Mouse (Mus musculus) activated CD4-positive, CD25-positive, alpha-beta regulatory T cell, adult 9 weeks (primary cell): ENCODE results near the gene Slc43a3. TPM values are rescaled to one million over a fixed set of nuclear protein-coding genes. Genes with fewer than 3 reads are reported as not detected.

Experiments used
- polyA plus RNA-seq: library from polyadenylated mRNA; unstranded; fragments of 100-300 nt; shearing (Covaris generic); gene quantifications from one replicate; pipeline ENCODE4 v1.2.1, GENCODE M21; 2017

Slc43a3 gene
- polyA plus RNA-seq, result 14.3 TPM

GRCm38 (mm10) chr2:84936474-84937429, at the start of gene Slc43a3:
TSS of gene Slc43a3 (plus strand) at chr2:84936579.

DNA sequence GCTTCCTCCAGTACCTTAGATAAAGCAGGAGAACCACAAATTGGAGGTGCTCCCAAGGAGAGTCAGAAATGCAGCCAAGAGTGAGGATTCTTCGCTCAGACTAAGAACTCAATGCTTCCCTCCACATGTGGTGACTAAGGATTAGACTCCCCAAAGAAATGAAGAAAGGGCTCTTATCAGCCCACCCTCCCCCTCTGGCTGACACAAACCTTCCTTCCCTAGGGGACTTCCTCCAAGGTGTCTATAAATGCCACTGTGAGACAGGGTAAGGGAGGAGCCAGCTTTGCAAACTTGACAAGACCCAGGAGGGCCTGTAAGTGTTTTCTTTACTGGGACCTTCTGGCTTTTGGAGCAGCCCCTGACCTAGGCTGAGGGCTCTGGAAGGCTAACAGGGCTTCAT, 43.8 kb downstream of the Slc43a3 start, which contains the start of gene Prg2:
Prg2 (plus strand) TSS at position 274 of the 400 bp plus-strand sequence.

GRCm38 (mm10) chr2:84987930-84988329, 51.6 kb downstream of the Slc43a3 start, which contains the start of gene Prg3:
TSS of gene Prg3 (plus strand) at chr2:84988215.

Other genes with a start within 250 kb of the Slc43a3 start
- 23.4 TPM for gene Zdhhc5, start 221.4 kb upstream of the Slc43a3 start, polyA plus RNA-seq
- 62.7 TPM for gene Clp1, start 209.2 kb upstream of the Slc43a3 start, polyA plus RNA-seq
- gene Ypel4, start 202.5 kb upstream of the Slc43a3 start, polyA plus RNA-seq, result 2.3 TPM
- not detected for gene Gm19426, start 192.9 kb upstream of the Slc43a3 start, polyA plus RNA-seq
- gene Serping1, start 161.1 kb upstream of the Slc43a3 start, polyA plus RNA-seq, result not detected
- 77.5 TPM for gene Ube2l6, start 137.8 kb upstream of the Slc43a3 start, polyA plus RNA-seq
- not detected for gene Smtnl1, start 113.9 kb upstream of the Slc43a3 start, polyA plus RNA-seq
- 34.2 TPM for gene Timm10, start 109.6 kb upstream of the Slc43a3 start, polyA plus RNA-seq
- gene Slc43a1, start 97.7 kb upstream of the Slc43a3 start, polyA plus RNA-seq, result 12.3 TPM
- gene Rtn4rl2, start 49.9 kb upstream of the Slc43a3 start, polyA plus RNA-seq, result not detected
- not detected for gene Prg2, start 43.9 kb downstream of the Slc43a3 start, polyA plus RNA-seq
- not detected for gene Prg3, start 51.6 kb downstream of the Slc43a3 start, polyA plus RNA-seq
- 229 TPM for gene Ssrp1, start 100.7 kb downstream of the Slc43a3 start, polyA plus RNA-seq
- not detected for gene P2rx3, start 100.9 kb downstream of the Slc43a3 start, polyA plus RNA-seq
- 19.2 TPM for gene Tnks1bp1, start 111.4 kb downstream of the Slc43a3 start, polyA plus RNA-seq
- not detected for gene Aplnr, start 199.6 kb downstream of the Slc43a3 start, polyA plus RNA-seq